Mouse (Mus musculus) lung, postnatal 0 days (tissue): ENCODE measurements at regions not wholly inside any gene's neighbourhood (a gene's known extent, or its start where the extent isn't known, plus 50 kb on each side); places are given as distances from the start of the nearest gene placed in this dataset.

Experiments
- ATAC-seq: fragments of 200-750 bp; cut with Nextera tagmentation; 2 replicates; pipeline ENCODE4 v1.8.0; 2017; ENCODE audit warnings: moderate library complexity
- DNase-seq: peaks from one replicate; pipeline ENCODE4 v3.0.0-alpha.2; 2016; ENCODE audit warnings: low spot score
- H3K27ac ChIP-seq: fragments of 300-500 bp; sonication (generic); 2 replicates; pipeline ENCODE4 v1.5.1; 2014; ENCODE audit warnings: antibody characterized with exemption, mild to moderate bottlenecking, low read length, mixed read lengths
- H3K27me3 ChIP-seq: fragments of 300-500 bp; sonication (generic); replicated peaks from 2 replicates; pipeline ENCODE4 v1.6.1; 2014; ENCODE audit warnings: low read length, mixed read lengths; ENCODE audit not compliant: insufficient read depth
- H3K36me3 ChIP-seq: fragments of 300-500 bp; sonication (generic); 2 replicates; pipeline ENCODE4 v1.6.1; 2014; ENCODE audit warnings: low read length, mixed read lengths; ENCODE audit not compliant: insufficient read depth
- H3K4me1 ChIP-seq: fragments of 300-500 bp; sonication (generic); 2 replicates; pipeline ENCODE4 v1.6.1; 2014; ENCODE audit warnings: antibody characterized with exemption, low read depth, low read length, mixed read lengths; ENCODE audit not compliant: insufficient read depth
- H3K4me2 ChIP-seq: fragments of 300-500 bp; sonication (generic); replicated peaks from 2 replicates; pipeline ENCODE4 v1.6.1; 2014; ENCODE audit warnings: low read depth, mild to moderate bottlenecking, low read length, moderate library complexity, mixed read lengths
- H3K4me3 ChIP-seq: fragments of 300-500 bp; sonication (generic); 2 replicates; pipeline ENCODE4 v1.5.1; 2014; ENCODE audit warnings: low read depth, low read length
- H3K9ac ChIP-seq: fragments of 300-500 bp; sonication (generic); replicated peaks from 2 replicates; pipeline ENCODE4 v1.6.1; 2014; ENCODE audit warnings: low read depth, mild to moderate bottlenecking
- H3K9me3 ChIP-seq: fragments of 300-500 bp; sonication (generic); 2 replicates; pipeline ENCODE4 v1.6.1; 2016; ENCODE audit warnings: low read length, mixed read lengths
- CTCF ChIP-seq: IDR thresholded peaks from 2 replicates; pipeline ENCODE4 v1.5.1; 2016; ENCODE audit warnings: antibody characterized with exemption, mild to moderate bottlenecking
- EP300 ChIP-seq: IDR thresholded peaks from 2 replicates; pipeline ENCODE4 v1.6.1; 2016; ENCODE audit warnings: antibody characterized with exemption, mild to moderate bottlenecking, control low read depth
- WGBS: fragments of 180-500 bp; shearing (Covaris S2); extraction: QIAGEN DNeasy Blood & Tissue Kit; methylation state at CpG from one replicate; pipeline ENCODE4 v1.1.7; 2014; 5-methylcytosine and 5-hydroxymethylcytosine counted together

DNA sequence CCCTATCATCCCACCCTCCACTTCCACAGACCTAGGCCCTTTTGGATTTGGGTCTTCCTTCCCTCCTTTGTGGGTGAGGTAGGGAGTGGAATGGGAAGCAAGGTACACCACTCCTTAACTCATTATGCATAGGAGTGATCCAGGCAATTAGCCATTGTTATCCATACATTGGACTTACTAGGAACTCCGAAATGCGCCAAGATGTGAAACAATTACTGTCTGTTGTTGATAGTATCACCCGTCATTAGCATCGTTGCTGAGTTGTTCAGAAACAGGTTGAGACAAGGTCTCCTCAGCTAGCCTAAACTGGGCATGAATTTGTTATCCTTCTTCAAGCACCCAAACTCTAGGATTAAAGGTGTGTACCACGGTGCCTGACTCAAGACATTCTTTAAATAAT, 246.3 kb upstream of the Hnrnpa3 start:
- WGBS, result 89% methylated on average over 5 of the region's 5 CpGs
- DNase-seq, result no peak
- no peak for ATAC-seq
- no peak overlapping the region for H3K9ac ChIP-seq
- no peaks in the 10 kb centered on the region for H3K36me3 ChIP-seq
- TF ChIP-seq EP300 (no peak), CTCF (no peak)
- H3K27me3 ChIP-seq, result no peaks in the 10 kb centered on the region
- no peak overlapping the region for H3K4me3 ChIP-seq
- H3K4me2 ChIP-seq, result no peak overlapping the region
- H3K9me3 ChIP-seq, result no peaks in the 10 kb centered on the region
- no peak overlapping the region for H3K27ac ChIP-seq
- H3K4me1 ChIP-seq, result no peaks in the 10 kb centered on the region

DNA sequence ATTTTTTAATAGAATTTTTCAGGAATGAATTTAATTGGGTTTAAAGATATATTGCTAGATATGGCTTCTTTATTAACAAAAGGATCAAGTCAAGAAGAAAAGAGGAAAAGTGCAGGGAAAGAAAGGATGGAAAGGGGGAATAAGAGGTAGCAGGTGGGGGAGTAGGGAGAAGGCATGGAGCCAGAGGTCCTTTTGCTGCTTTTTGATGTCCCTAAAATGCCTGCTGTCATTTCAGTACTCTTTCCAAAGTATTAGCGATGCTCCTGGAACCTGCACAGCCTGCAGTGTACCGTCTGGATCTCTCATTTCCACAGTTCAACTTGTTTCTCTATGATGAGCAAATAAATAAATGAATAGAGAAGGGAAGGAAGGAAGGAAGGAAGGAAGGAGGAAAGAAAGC, 240.4 kb upstream of the Hnrnpa3 start:
- DNase-seq (no peak), ATAC-seq (no peak)
- TF ChIP-seq EP300 (no peak), CTCF (no peak)
- H3K4me2 ChIP-seq, result no peak overlapping the region
- H3K36me3 ChIP-seq, result no peaks in the 10 kb centered on the region
- no peaks in the 10 kb centered on the region for H3K9me3 ChIP-seq
- WGBS, result 84% methylated on average over 2 of the region's 2 CpGs
- no peaks in the 10 kb centered on the region for H3K4me1 ChIP-seq
- no peak overlapping the region for H3K4me3 ChIP-seq
- no peaks in the 10 kb centered on the region for H3K27me3 ChIP-seq
- no peak overlapping the region for H3K27ac ChIP-seq
- H3K9ac ChIP-seq, result no peak overlapping the region

GRCm38 (mm10) chr2:75419142-75419541, 239.9 kb upstream of the Hnrnpa3 start:
- Histone ChIP-seq H3K27me3 (no peaks in the 10 kb centered on the region), H3K36me3 (no peaks in the 10 kb centered on the region), H3K9ac (no peak overlapping the region), H3K4me1 (no peaks in the 10 kb centered on the region), H3K4me2 (no peak overlapping the region), H3K4me3 (no peak overlapping the region), H3K9me3 (no peaks in the 10 kb centered on the region), H3K27ac (no peak overlapping the region)
- no peak for DNase-seq
- no peak for ATAC-seq
- WGBS, result 94% methylated on average over 1 of the region's 1 CpGs
- no peak for TF ChIP-seq CTCF
- TF ChIP-seq EP300, result no peak

GRCm38 (mm10) chr2:75422798-75423685, 236.0 kb upstream of the Hnrnpa3 start:
- Histone ChIP-seq H3K9ac (no peak overlapping the region), H3K4me1 (no peaks in the 10 kb centered on the region), H3K27ac (no peak overlapping the region), H3K27me3 (no peaks in the 10 kb centered on the region), H3K4me3 (no peak overlapping the region), H3K36me3 (no peaks in the 10 kb centered on the region), H3K9me3 (no peaks in the 10 kb centered on the region), H3K4me2 (no peak overlapping the region)
- no peak for DNase-seq
- 83% methylated on average over 20 of the region's 20 CpGs for WGBS
- ATAC-seq, result no peak
- TF ChIP-seq EP300 (no peak), CTCF (no peak)

GRCm38 (mm10) chr2:75423872-75424271, 235.2 kb upstream of the Hnrnpa3 start:
- DNase-seq (no peak), ATAC-seq (no peak)
- Histone ChIP-seq H3K4me1 (no peaks in the 10 kb centered on the region), H3K27me3 (no peaks in the 10 kb centered on the region), H3K9me3 (no peaks in the 10 kb centered on the region), H3K4me2 (no peak overlapping the region), H3K9ac (no peak overlapping the region), H3K36me3 (no peaks in the 10 kb centered on the region), H3K4me3 (no peak overlapping the region), H3K27ac (no peak overlapping the region)
- TF ChIP-seq CTCF, result no peak
- TF ChIP-seq EP300, result no peak
- 39% methylated on average over 5 of the region's 5 CpGs for WGBS

GRCm38 (mm10) chr2:75424363-75424762, 234.7 kb upstream of the Hnrnpa3 start:
- no peak overlapping the region for H3K9ac ChIP-seq
- H3K36me3 ChIP-seq, result no peaks in the 10 kb centered on the region
- DNase-seq (no peak), ATAC-seq (no peak)
- no peaks in the 10 kb centered on the region for H3K9me3 ChIP-seq
- H3K4me3 ChIP-seq, result no peak overlapping the region
- no peaks in the 10 kb centered on the region for H3K27me3 ChIP-seq
- H3K4me1 ChIP-seq, result no peaks in the 10 kb centered on the region
- H3K4me2 ChIP-seq, result no peak overlapping the region
- H3K27ac ChIP-seq, result no peak overlapping the region
- 31% methylated on average over 7 of the region's 7 CpGs for WGBS
- TF ChIP-seq CTCF, result no peak
- TF ChIP-seq EP300, result no peak
